Mouse (Mus musculus): ENCODE data around the gene Ado.

Gene Ado

DNA sequence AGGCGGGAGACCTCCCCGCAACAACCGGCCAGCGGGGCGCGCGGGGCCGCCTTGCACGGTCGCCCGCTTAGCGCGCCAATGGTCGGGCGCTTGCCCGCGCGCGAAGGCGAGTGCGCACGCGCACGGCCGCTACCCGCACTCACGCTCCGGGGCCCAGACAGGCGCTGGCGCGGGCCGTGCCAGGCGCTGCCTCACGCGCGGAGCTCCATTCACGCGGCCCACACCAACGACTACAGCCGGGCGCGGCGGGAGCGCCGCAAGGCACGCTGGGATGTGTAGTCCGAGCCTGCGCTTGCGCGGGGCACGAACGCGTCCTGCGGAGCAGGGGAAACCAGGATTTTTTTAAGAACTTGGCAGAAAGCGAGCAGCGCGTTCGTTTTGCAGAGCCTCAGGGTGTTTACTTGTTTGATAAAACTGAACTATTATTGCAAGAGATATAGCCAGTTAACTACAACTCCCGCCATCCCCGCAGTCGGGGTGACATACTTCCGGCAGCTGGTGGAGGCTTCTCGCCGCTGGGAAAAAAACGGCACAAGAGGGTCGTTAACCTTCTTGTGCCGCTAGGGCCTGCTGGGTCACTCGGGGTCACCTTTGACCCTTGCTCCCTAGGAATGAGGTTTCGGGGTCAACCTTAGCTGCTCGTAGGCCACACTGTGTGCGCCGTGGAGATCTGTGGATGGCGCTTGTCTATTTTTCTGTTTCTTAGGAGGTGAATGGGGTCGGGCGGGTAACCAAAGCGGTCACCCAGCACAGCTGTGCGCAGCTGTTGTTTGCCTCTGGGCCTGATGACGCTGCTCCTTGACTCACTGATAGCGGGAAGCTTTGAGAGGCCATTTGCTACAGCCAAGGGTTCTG lies at the start of gene Ado:
Gene Ado (minus strand): TSS at position 79 of the 855 bp plus-strand sequence.
- DNase-seq, result peak; percentile 91

DNA sequence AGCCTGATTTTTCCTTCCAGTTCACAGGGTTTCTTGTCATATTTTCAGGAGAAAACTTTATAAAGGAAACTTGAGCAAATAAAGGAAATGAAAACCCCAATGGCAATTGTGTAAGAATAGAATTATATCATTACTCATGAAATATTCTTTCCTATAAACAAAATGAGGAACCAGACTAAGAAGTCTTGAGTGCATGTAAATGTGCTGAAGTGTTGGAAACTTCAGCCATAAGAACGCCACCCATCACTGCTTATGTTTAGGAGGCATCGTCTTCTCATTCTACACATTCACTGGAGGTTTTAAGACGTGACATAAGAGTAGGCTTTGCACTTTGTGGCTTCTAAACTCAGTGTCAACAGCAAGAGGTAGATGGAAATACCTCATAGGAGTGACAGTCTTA lies 46.5 kb upstream of the Ado start:
- DNase-seq, result no peak

DNA sequence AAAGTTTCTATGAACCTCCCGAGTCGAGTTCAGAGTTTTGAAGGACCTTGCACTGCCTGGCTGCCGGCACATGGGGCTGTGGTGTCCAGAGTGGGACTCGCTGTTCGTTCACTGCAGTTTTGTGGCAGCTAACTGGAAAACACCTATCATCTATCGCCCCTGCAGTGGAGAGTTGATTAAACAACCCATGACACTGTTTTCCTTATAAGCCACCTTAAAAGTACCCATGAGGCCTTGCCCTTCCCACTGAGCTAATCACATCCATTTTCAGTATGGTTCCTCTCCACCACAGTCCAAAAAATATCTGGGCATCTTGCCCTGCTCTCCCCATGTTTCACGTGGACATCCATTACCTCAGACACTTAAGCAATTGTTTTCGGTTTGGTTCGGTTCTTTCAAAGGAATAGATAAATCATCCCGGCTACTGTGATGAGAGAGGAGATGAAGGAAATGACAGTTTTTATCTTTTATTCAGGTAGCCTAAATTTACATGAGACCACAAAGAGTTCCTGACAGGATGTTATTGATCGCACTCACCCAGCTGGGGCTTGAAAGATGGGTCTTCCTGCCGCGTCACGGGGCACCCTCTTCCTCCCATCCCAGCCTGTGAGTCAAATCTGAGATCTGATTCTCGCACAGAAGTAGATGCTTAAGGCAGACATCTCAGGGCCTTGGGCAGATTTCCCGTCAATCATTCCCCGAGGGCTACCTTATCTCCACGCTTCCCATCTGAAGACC lies 37.3 kb upstream of the Ado start:
- DNase-seq, result no peak

DNA sequence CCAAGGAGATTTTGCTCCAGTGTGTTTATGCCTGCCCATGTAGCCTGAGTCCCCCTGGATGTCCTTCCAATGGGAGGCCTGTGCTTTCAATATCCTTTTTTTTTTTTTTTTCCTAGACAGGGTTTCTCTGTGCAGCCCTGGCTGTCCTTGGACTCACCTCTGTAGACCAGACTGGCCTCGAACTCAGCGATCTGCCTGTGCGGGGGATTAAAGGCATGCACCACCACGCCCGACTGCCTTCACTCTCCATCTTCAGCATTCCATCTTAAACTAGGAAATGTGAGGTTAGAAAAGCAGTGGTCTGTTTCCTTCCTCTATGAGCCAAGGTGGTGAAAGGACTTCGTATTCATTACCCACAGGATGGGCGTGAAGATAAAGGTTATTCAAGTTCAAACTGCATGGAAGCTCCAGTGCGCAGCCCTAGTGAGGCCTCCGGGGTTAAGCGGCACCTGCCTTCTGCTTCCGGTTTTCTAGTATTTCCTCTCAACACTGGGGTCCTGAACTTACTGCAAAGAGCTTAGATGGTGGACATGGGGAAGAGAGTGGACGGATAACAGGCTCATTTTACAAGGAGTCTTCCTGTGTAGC lies 33.0 kb upstream of the Ado start:
- DNase-seq, result no peak

DNA sequence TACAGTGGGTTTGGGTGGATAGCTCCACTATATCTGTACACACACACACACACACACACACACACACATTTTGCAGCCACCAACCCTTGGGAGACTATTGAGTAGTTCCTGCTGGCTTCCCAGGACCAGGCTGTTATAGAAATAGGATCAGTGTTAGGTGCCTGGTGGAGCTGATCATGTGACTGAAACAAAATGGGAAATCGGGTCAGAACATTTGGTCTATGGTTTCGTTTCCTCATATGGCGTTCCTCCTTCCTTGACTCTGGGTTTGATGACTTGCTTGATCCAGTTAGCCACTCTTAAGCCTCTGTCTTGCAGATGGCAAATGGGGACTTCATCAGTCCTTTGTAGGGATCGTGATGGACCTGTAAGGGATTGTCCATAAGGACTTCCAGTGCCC lies 31.1 kb upstream of the Ado start:
- DNase-seq, result no peak

DNA sequence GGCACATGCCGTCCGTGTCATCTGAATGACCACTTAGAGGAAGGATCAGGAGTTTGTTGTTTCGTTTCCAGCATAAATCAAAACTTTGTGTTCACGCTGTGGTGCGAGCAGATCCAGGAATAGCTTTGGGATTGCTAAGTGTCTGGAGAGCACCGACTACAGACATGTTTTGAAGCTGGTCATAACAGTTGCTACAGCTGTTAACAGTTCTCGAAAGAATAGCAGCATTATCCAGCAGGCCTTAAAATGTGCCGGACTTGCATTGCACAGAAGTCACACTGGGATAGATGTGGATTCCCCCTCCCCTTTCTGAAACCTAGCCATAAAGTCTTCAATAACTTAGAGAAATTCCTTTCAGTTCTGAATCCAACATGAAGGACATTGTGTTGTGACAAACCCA lies 24.6 kb upstream of the Ado start:
- DNase-seq, result no peak

DNA sequence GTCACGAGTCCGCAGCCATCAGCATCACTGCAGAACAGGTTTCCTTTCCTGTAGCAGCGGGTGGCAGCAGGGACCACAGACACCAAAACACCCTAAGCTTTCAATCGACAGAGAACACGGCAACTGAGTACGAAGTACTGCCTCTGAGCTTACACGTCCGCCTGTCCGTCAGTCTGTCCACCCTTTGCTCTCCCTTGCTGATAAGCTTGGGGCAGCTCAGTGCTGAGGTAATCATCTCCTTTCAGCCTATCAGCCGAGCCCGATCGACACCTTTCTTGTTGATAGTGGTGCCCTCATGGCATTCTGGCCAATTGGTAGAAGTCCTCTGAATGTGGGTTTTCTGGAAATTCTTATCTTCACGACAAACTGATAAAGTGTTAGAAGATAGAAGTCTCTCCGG lies 22.7 kb upstream of the Ado start:
- no peak for DNase-seq

DNA sequence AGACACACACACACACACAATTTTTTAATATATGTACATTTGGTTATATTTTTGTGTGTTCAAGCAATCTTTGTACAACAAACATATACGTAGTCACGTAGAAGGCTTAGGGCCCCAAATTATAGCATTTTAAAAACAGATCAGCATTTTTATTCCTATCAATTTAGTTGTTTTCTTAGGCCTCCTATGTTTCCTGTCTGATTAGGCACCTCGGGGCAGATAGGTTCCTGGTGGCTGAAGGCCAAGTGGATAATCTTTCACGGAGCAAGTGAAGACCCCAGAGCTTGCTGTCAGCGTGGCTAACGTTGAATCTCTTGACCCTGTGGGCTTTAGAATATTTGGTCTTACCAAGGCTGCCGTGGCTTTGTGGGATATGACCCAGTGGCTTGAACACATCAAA lies 20.8 kb upstream of the Ado start:
- DNase-seq, result no peak

DNA sequence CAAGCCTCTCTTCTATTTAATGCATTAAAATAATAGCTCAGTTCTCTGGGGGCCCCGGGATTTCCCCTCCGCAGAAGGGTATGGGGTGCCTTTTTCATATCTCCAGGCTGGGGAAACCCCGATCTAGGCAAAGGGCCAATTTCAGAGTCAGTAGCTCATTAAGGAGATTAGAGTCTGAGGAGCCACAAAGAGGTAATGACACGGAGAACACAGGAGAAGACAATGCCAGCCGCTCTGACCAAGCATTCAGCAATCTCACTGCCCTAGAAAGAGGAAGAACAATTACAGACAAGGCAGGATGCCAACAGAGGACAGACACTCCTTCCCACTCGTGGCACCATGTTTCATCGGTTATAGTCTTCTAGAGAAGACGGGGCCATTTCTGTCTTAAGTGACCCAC lies 17.3 kb upstream of the Ado start:
- DNase-seq, result no peak

DNA sequence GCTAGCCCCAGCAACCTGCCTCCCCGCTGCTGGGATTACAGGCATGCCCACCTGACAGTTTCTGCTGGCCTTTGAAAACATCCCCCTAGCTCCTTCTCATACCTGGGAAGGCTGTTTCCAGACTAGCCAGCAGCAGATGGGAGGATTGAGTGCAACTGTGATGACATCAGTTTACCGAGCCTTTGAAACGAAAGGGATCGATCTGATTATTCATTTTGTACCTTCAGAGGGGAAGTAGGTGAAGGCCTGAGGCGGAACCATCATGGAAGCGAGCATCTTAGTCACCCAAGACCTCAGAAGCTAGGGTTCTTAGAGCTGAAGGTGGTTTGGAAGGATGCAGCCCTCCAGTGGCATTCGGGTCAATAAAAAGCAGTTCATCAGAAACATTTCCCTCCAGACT lies 15.8 kb upstream of the Ado start:
- DNase-seq, result no peak

DNA sequence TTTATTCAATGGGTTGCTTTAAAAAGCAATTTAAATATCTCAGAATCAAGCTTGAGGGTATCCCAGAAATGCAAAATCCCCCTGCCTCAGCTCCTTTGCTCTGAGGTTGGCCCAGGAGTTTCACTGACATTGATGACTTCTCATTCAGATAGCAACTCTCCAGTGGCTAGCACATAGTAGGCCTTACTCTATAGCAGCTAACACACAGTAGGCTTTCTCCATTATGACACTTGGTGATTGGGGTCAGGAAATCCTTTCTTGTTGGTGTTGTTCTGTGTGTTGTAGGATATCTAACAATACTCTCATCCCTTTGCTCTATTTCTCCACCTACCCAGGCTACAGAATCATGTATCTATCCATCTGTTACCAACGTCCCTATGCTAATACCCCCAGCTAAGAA lies 12.4 kb upstream of the Ado start:
- DNase-seq, result no peak

DNA sequence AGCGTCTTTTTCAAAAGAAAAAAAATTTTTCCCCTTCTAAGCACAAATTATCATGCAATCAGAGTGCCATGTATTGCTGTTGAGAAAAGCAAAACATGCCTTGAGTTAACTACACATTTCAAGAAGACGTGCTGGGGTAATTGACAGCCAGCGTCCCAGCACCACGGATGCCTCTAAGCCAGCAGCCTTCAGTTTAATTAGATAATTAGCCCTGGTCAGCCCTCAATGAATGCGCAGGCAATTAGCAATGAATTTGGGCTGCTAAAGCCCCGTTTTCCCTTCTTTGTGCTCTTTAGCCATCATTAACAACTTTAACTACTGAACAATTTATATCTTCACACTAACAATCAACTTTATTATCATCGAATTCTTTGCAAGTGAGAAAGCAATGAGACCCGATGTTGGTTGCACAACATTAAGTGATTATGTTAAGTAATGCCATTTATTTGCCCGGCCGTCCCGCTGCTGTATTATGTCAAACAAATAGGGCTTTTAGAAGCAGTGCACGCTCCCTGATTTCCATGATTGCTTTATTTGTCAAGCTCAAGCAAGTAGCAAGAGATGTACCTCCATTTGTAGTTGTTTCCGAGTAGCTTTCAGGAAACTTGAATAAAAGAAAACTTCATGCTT lies 11.1 kb upstream of the Ado start:
- DNase-seq, result no peak

DNA sequence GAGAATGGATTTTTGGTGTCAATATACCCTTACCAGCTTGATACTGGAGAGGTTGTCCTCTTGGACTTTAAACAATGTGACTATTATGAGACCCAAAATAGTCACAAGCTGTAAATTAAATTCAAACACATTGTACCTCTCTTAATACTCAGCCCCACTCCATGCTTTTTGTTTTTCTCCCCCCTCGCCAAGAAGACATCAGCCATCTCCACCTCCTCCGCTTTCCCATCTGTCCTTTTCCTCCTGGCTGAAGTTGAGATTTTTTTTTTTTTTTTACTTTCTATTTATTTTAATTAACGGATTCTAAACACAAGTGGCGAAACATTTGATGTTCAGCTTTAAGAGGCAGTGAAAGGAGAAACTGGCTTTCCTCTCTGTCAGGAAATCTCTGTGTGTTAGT lies 9.3 kb upstream of the Ado start:
- DNase-seq, result no peak

DNA sequence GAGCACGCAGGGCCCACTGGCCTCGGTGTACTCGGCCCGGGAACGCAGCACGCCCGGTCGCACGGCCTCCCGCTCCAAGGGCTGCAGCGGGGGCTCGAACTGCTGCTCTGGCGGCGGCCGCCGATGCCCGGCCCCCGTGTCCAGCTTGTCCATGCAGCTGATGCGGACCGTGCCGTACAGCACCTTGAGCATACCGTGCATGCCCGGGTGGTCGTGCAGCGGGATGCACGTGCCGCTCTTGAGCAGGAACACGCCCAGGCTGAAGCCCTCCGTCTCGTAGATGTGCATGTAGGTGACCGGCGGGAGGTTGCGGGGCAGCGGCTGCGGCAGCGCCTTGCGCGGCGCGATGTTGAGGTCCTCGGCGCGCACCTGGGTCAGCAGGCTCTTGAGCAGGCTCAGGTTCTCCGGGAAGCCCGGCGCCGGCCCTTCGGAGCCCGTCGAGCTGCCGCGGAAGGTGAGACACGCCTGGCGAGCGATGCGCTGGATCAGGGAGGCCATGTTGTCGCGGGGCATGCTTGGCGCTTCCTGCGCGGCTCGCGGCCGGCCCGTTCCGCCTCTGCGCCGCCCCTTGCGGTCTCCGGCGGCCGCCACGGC lies 397 bp downstream of the Ado start:
- DNase-seq, result peak; percentile 59

DNA sequence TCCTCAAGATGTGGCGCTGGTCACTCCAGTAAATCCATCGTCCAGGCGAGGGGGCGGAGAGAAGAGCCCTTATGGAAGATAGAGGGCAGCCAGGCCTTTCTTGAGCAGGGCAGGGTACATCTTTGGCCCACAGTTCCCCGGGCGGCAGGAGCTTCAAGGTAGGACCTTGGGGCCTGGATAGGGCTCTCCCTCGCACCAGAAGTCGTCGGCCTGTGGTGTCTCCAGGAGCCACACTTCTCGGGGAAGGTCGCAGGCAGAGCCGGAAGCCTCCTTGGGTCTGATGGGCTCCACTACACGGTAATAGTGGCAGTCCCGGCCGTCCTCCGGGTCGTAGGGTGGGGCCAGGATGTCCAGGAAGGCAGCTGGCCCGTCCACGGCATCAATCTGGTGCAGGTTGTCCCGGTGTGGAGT lies 900 bp downstream of the Ado start:
- no peak for DNase-seq

DNA sequence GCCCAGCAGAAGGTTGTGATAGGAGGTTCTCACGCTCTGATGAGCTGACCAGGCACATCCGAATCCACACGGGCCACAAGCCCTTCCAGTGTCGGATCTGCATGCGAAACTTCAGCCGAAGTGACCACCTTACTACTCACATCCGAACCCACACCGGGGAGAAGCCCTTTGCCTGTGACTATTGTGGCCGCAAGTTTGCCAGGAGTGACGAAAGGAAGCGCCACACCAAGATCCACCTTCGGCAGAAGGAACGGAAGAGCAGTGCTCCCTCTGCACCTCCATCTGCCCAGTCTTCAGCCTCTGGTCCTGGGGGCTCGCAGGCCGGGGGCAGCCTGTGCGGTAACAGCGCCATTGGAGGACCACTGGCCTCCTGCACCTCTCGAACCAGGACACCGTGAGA lies 8.2 kb downstream of the Ado start:
- no peak for DNase-seq

DNA sequence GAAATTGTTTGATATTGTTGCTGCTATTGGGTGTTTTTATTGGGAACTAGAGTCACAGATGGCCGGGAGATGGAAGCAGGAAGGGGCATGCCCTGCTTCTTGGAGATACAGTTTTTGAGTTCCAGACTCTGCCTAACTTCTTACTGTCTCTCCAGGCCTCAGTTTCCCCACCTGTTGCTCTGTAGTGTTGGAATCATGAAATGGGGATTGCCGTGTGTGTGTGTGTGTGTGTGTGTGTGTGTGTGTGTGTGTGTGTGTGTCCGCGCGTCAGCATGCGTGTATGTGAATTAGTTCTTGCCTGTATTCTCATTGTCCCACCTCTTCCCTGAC lies 9.4 kb downstream of the Ado start:
- no peak for DNase-seq

DNA sequence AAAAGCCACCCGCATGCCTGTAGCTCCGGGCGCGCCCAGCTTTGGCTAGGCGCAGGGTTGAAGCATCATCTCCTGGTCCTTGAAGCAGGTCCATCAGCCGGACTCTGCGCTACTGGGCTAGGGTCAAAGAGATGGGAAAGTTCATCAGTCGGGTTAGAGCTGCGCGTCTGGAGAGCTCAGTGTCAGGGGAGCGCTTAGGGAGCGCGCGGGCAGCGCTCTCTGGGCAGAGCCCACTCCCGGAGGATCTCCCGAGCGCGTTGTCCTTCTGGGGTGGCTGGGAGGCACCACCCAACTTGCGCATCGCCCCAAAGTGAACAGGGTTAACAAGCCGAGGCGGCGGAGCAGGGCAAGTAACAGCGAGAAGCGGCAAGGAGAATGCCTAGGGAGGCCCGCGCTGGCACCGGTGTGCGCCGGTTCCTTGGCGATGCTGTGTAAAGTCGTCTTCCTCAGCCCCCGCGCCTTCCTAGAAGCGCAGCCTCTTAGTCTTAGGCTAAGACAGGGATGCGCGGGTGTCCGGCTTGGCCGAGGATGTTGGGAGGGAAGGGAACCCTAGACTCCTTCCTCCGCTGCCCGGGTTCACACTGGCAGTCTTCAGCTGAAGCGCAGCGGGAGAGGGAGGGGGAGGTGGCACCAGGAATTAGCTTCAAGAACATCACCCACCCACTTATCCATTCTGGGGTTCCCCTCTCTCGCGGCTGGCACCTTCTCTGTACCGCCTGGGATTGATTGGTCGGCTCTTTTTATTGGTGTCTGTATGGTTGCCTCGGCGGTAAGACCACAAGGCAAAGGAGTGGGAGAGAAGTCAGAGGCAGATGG lies 10.0 kb downstream of the Ado start:
- peak; percentile 33 for DNase-seq

DNA sequence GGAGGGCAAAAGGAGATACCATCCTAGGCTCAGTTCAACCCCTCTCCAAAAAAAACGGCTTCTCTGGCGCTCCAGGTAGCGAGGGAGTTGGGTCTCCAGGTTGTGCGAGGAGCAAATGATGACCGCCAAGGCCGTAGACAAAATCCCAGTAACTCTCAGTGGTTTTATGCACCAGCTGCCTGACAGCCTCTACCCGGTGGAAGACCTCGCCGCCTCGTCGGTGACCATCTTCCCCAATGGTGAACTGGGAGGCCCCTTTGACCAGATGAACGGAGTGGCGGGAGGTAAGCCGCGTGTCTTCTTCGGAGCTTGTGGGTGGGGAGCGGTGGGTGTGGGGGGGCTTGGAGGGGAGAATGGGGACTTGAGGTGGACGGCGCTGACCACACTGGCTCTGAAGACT lies 10.6 kb downstream of the Ado start:
- DNase-seq, result no peak

DNA sequence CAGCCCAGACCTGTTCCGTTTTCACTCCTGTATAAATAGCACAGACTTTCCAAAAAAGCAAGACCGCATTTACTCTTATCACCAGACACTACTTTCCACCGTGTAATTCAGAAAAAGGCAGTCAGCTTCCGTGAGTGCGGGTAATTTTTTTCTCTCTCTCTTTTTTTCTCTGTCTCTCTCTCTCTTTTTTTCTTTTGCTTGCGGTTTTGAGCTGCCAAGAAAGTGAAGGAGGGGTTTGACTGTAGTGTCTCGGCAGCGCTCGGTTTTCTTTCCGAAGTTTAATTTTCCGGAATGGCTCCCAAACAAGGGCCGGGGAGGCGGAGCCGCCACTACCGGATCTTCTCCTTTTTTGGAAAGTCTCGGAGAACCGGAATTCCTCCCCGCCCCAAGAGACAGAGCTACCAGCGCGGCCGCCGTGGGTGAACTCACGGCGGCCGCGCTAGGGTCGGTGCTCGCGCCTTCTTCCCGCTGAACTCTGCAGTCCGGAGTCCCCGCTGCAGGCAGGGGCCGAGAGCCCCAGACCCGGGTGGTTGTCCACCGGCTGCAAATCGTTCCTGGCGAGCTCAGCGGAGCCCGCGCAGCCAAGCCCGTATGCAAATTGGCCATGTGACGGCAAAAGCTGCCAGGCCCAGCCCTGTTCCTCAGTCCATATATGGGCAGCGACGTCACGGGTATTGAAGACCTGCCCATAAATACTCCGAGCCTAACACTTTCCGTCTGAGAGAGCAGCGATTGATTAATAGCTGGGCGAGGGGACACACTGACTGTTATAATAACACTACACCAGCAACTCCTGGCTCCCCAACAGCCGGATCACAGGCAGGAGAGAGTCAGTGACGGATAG lies 11.4 kb downstream of the Ado start:
- peak; percentile 81 for DNase-seq

DNA sequence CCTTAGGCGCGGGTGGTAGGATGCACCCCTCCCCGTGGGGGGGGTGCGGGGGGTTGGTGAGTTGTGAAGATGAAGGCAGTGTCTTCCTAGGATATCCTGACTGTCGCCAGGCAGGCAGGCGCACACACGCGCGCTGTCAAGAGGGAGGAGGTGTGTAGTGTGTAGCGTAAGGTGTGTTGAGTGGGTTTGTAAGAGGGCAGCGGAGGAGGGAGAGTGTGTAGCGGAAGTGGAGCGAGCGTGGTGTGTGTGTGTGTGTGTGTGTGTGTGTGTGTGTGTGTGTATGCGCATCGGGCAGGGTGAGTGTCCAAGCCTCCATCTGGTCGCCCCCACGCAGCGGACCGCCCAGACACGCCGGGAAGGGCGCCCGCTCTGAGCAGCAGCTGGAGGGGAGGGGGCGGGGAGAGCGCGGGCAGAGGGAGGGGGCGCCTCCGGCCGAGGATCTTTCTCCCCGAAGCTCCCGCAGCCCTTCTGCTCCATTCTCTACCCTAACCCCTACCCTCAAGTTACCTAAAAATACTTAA lies 12.1 kb downstream of the Ado start:
- DNase-seq, result peak; percentile 47

All from right cerebral cortex, postnatal 4 days (tissue).